Mouse (Mus musculus) intestine, embryonic 14.5 days (tissue): Measurements from ENCODE around the gene Ttc7b. TPM values are rescaled to one million over a fixed set of nuclear protein-coding genes. Genes with fewer than 3 reads are reported as not detected.
A peak's percentile ranks its signal among the peaks of the same experiment; 100 is the strongest.

Source experiments
- ATAC-seq: fragments of 200-750 bp; cut with Nextera tagmentation; replicated peaks from 2 replicates; pipeline ENCODE4 v1.8.0; 2017; ENCODE audit warnings: low read depth, moderate number of reproducible peaks, moderate TSS enrichment, moderate library complexity; ENCODE audit not compliant: low FRiP score, low TSS enrichment
- DNase-seq: peaks from one replicate; pipeline ENCODE4 v3.0.0-alpha.2; 2018; ENCODE audit warnings: low spot score
- H3K27ac ChIP-seq: fragments of 300-500 bp; sonication (generic); 2 replicates; pipeline ENCODE4 v1.5.1; 2014; ENCODE audit warnings: low read depth, mild to moderate bottlenecking, control low read depth
- H3K27me3 ChIP-seq: fragments of 300-500 bp; sonication (generic); replicated peaks from 2 replicates; pipeline ENCODE4 v1.6.1; 2014; ENCODE audit warnings: low read length, control low read depth; ENCODE audit not compliant: control insufficient read depth, insufficient read depth
- H3K36me3 ChIP-seq: fragments of 300-500 bp; sonication (generic); 2 replicates; pipeline ENCODE4 v1.6.1; 2014; ENCODE audit warnings: low read length, control low read depth; ENCODE audit not compliant: control insufficient read depth, insufficient read depth
- H3K4me1 ChIP-seq: fragments of 300-500 bp; sonication (generic); replicated peaks from 2 replicates; pipeline ENCODE4 v1.6.1; 2014; ENCODE audit warnings: low read length, control low read depth, mixed read lengths; ENCODE audit not compliant: control insufficient read depth, insufficient read depth
- H3K4me2 ChIP-seq: fragments of 300-500 bp; sonication (generic); 2 replicates; pipeline ENCODE4 v1.6.1; 2014; ENCODE audit warnings: low read length
- H3K4me3 ChIP-seq: fragments of 300-500 bp; sonication (generic); 2 replicates; pipeline ENCODE4 v1.5.1; 2014; ENCODE audit warnings: low read depth, low read length, control low read depth, mixed read lengths
- H3K9ac ChIP-seq: fragments of 300-500 bp; sonication (generic); 2 replicates; pipeline ENCODE4 v1.6.1; 2014; ENCODE audit warnings: mild to moderate bottlenecking, low read length
- H3K9me3 ChIP-seq: fragments of 300-500 bp; sonication (generic); 2 replicates; pipeline ENCODE4 v1.6.1; 2016; ENCODE audit warnings: low read length, control low read depth; ENCODE audit not compliant: control insufficient read depth
- WGBS: fragments of 180-500 bp; shearing (Covaris S2); extraction: QIAGEN DNeasy Blood & Tissue Kit; methylation state at CpG from one replicate; pipeline ENCODE4 v1.1.7; 2014; 5-methylcytosine and 5-hydroxymethylcytosine counted together
- polyA plus RNA-seq: library from polyadenylated mRNA; unstranded; fragments of >200 nt; fragmentation: Nextera tagmentation; extraction: Ambion mirVana; gene quantifications from 2 replicates; pipeline ENCODE4 v1.2.1, GENCODE M21; 2014

Ttc7b gene
- polyA plus RNA-seq, 1 experiment from 2014 or later = 5.9 TPM

DNA sequence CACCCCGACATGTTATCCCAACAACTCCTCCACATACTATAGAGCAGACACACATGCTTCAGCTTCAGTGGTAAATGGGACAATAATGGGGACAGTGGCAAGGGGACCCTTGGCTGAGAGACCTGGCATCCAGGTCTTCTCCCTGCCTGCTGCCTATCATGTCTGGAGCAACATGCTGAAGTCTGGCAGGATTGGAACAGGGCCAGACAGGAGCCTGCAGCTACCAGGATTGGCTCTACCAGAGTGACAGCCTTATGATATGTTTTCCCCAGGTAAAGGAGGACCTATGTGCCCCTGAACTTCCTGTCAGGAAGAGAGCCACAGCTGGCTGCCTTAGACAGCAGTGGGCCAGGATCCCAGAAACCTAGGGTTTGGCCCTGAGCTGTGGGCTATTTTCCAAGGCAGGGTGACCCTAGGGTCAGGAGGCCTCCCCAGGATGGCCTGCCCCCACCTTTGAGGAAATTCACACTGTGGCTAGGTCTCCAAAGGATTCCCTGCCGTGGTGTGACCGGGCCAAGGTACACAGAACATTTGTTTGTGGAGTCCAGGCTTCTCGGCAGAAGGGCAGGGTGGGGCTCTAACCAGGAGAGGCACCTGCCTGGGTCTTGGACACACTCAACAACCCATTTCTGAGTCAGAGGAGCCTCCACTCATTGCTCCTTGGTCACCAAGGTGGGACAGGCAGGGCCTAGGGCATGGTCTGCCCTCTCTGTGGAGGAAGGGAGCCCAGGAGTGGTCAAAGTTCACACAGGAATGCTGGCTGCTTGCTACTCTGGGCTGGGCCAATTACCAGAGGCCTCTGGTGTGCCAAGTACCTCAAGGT, 239.4 kb downstream of the Ttc7b start:
- Histone ChIP-seq H3K36me3 (no peaks in the 10 kb centered on the region), H3K9me3 (no peaks in the 10 kb centered on the region), H3K27me3 (no peaks in the 10 kb centered on the region), H3K4me2 (peak overlapping the region; percentile 13; the same call in 1 of the 2 replicates), H3K9ac (no peak overlapping the region), H3K4me3 (no peak overlapping the region), H3K27ac (peak overlapping the region; percentile 96), H3K4me1 (peaks cover 34% of the 10 kb centered on the region)
- 63% methylated on average over 4 of the region's 4 CpGs for WGBS
- ATAC-seq (peak; percentile 69), DNase-seq (no peak)

DNA sequence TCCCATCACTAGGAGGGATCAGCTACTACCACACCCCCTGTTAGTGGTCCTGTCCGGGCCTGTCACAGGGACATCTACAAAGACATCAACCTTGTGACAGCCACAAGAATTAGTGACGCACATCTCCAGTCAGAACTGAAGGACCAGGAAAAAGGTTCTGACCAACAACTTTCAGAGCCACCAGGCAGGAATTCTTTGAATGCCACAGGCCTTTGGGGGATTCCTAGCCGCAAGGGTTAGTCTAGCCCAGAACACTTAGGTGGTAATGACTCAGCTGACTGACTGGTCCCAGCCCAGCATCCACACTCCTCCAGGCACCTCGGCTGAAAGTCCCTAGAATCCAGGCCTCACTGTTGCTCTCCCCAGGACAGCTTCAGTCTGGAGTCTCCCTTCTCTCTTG, 240.7 kb downstream of the Ttc7b start:
- no peak for ATAC-seq
- Histone ChIP-seq H3K27ac (no peak overlapping the region), H3K4me1 (peaks cover 39% of the 10 kb centered on the region), H3K36me3 (no peaks in the 10 kb centered on the region), H3K27me3 (no peaks in the 10 kb centered on the region), H3K9me3 (no peaks in the 10 kb centered on the region), H3K4me3 (no peak overlapping the region), H3K9ac (no peak overlapping the region), H3K4me2 (no peak overlapping the region)
- no peak for DNase-seq
- 78% methylated on average over 4 of the region's 4 CpGs for WGBS

DNA sequence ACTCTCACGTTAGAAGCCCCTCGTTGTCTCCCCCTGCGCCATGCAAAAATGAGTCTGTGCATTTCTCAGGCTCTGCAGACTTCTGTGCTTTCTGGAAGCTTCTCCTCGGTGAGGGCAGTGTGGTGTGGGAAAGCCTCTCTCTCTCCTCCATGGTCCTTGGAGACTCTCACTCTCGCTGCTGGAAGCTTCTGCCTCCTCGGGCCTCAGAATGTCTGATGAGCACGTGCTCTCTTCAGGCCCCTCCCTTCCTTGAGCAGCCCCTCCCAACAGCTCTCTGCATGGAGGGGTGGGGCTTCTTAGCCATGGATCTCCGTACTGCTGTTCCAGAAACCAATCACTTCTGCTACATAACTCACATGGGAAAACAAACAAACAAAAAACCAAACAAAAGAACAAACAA, 242.3 kb downstream of the Ttc7b start:
- WGBS = 44% methylated on average over 8 of the region's 8 CpGs
- Histone ChIP-seq H3K9ac (no peak overlapping the region), H3K4me1 (peaks cover 39% of the 10 kb centered on the region), H3K27ac (no peak overlapping the region), H3K9me3 (no peaks in the 10 kb centered on the region), H3K36me3 (no peaks in the 10 kb centered on the region), H3K4me3 (no peak overlapping the region), H3K4me2 (no peak overlapping the region), H3K27me3 (no peaks in the 10 kb centered on the region)
- no peak for DNase-seq
- no peak for ATAC-seq

DNA sequence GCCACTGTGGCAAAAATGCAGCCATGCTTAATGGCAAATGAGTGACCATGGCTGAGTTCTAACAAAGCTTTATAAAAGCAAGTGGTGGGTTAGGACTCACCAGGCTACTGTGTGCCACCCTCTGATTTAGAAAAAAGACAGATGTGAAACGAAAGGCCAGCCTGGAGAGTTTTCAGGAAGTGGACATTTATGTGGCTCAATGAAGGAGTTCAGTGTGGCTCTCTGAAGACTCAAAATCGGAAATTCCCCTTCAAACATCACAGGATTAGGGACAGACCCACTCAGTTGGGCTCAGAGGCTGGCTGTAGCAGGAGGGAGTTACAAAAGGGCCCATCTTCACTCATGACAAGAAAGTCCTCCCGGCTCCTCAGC, 243.1 kb downstream of the Ttc7b start:
- no peak for DNase-seq
- WGBS = 73% methylated on average over 3 of the region's 3 CpGs
- no peak overlapping the region for H3K27ac ChIP-seq

DNA sequence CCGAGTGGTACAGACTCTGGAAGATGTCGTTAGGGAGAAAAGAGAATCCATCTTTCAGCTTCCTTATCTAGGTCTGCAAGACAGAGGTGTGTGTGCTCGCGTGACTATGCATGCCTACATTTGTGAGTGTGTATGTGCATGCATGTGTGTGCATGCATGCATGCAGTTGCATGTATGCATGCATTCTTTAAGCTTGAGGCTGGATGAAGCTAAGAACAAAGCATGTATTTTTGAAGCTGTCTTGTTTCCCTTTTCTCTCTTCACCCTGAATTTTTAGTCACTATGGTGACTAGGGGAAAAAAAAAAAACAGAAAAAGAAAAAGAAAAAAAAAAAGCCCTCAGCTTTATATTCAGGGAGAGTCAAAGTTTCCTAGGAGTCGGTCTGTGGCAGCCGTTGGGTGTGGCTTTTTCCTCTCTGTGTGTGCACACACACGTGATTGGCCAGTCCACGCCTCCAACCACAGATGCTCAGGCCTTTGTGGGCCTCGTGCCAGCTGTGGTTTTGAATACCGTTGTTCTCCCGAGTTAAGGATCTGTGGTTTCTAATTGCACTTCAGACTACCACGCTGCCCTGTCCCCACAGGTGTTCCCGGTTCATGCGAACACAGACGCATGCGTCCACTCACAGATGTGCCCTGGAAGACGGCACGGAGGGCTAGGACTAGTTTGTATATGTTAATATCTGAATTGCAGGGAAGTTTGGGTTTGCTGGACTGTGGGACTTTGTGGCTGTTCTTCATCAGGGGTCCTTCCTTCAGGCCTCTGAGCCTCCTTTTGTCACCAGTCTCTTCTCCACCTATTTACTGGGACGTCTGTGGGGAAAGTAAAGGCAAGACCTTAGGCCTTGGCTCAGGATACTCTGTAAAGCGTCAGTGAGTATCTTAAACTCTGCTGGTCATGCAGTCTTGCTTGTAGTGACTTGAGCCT, 243.8 kb downstream of the Ttc7b start:
- Histone ChIP-seq H3K4me1 (peaks cover 26% of the 10 kb centered on the region), H3K4me2 (no peak overlapping the region), H3K27me3 (no peaks in the 10 kb centered on the region), H3K9ac (no peak overlapping the region), H3K36me3 (no peaks in the 10 kb centered on the region), H3K27ac (no peak overlapping the region), H3K9me3 (no peaks in the 10 kb centered on the region), H3K4me3 (no peak overlapping the region)
- ATAC-seq (no peak), DNase-seq (no peak)
- 49% methylated on average over 20 of the region's 20 CpGs for WGBS

More for the DNA sequence above, 243.1 kb downstream of the Ttc7b start:
- no peaks in the 10 kb centered on the region for H3K36me3 ChIP-seq
- no peaks in the 10 kb centered on the region for H3K27me3 ChIP-seq
- ATAC-seq = no peak
- H3K4me2 ChIP-seq = no peak overlapping the region
- no peak overlapping the region for H3K4me3 ChIP-seq
- no peaks in the 10 kb centered on the region for H3K9me3 ChIP-seq
- peaks cover 33% of the 10 kb centered on the region for H3K4me1 ChIP-seq
- H3K9ac ChIP-seq = no peak overlapping the region

- no peak overlapping the region for H3K9ac ChIP-seq
- peaks cover 18% of the 10 kb centered on the region for H3K4me1 ChIP-seq
- no peaks in the 10 kb centered on the region for H3K36me3 ChIP-seq
- ATAC-seq (no peak), DNase-seq (no peak)
- no peak overlapping the region for H3K27ac ChIP-seq
- no peak overlapping the region for H3K4me3 ChIP-seq
- 73% methylated on average over 5 of the region's 5 CpGs for WGBS
- no peaks in the 10 kb centered on the region for H3K9me3 ChIP-seq
- H3K27me3 ChIP-seq = no peaks in the 10 kb centered on the region
- no peak overlapping the region for H3K4me2 ChIP-seq
Measured at GRCm38 (mm10) chr12:100275850-100276249, 244.8 kb downstream of the Ttc7b start.

DNA sequence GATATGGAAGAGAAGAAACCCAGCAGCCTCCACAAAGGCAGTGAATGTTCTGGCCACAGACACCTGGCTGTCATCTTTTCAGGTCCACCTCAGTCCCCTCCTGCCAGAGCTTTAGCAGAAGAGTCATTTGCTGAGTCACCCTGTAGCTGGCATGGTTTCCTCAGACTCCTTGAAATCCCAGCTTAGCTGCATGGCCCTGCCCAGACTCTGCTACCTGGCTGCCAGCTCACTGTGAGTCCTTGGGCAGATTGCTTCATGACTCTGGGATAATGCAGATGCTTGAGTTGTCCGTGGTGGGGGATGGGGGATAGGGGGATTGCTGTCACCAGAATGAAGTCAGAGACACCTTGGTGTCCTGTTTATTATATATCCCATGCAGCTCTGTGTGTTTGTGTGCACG, 247.6 kb downstream of the Ttc7b start:
- Histone ChIP-seq H3K27ac (no peak overlapping the region), H3K9ac (no peak overlapping the region), H3K4me2 (no peak overlapping the region), H3K9me3 (no peaks in the 10 kb centered on the region), H3K4me3 (no peak overlapping the region), H3K36me3 (no peaks in the 10 kb centered on the region), H3K4me1 (peaks cover 16% of the 10 kb centered on the region), H3K27me3 (no peaks in the 10 kb centered on the region)
- WGBS = 74% methylated on average over 2 of the region's 2 CpGs
- no peak for DNase-seq
- ATAC-seq = no peak

DNA sequence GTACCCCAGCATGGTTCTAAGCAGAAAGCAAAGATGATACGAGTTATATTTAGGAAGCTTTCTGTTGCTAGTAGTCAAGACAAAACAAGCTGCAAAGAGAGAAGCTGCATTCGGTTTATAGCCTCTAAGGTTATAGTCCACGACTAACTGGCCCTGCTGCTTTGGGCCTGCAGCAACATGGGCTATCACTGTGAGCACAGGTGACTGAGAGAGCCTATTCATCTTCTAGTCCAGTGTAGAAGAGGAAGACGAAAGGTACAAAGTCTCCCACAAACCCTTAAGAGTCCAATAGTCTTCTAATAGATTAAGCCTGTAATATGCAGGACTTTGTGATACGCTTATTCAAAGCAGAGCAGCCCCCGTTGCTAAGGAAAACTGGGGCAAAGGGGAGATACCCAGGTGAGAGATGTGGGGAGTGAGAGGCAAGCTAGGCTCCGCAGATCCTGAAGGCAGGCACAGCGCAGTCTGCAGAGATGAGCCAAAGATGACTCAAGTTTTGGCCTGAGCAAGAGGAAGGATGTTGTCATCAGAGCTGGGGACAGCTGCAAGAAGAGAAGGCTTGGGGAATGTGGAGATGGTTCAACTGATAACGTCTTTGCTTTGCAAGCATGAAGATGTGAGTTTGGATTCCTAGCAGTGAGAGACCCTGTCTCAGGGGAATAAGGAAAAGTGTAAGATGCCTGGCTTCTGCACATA, 250.5 kb downstream of the Ttc7b start:
- Histone ChIP-seq H3K9me3 (no peaks in the 10 kb centered on the region), H3K36me3 (no peaks in the 10 kb centered on the region), H3K9ac (no peak overlapping the region), H3K27me3 (no peaks in the 10 kb centered on the region), H3K4me3 (no peak overlapping the region), H3K4me1 (no peaks in the 10 kb centered on the region), H3K4me2 (no peak overlapping the region), H3K27ac (no peak overlapping the region)
- 81% methylated on average over 9 of the region's 9 CpGs for WGBS
- DNase-seq (no peak), ATAC-seq (no peak)
